Mouse (Mus musculus) forebrain, embryonic 11.5 days (tissue): ENCODE data around the gene Zfyve21. TPM values are rescaled to one million over a fixed set of nuclear protein-coding genes. Genes with fewer than 3 reads are reported as not detected.

Source experiments
- ATAC-seq: fragments of 200-750 bp; cut with Nextera tagmentation; replicated peaks from 2 replicates; pipeline ENCODE4 v1.8.0; 2017; ENCODE audit warnings: moderate TSS enrichment; ENCODE audit not compliant: low FRiP score
- DNase-seq: peaks from one replicate; pipeline ENCODE4 v3.0.0-alpha.2; 2017; ENCODE audit warnings: low spot score
- H3K27ac ChIP-seq: fragments of 300-500 bp; sonication (generic); 2 replicates; pipeline ENCODE4 v1.5.1; 2014; ENCODE audit warnings: low read depth, low read length
- H3K27me3 ChIP-seq: fragments of 300-500 bp; sonication (generic); 2 replicates; pipeline ENCODE4 v1.6.1; 2014; ENCODE audit warnings: mild to moderate bottlenecking, low read length, mixed read lengths; ENCODE audit not compliant: control insufficient read depth, insufficient read depth
- H3K36me3 ChIP-seq: fragments of 300-500 bp; sonication (generic); 2 replicates; pipeline ENCODE4 v1.6.1; 2014; ENCODE audit warnings: mild to moderate bottlenecking, low read length, moderate library complexity, mixed read lengths; ENCODE audit not compliant: control insufficient read depth, insufficient read depth
- H3K4me1 ChIP-seq: fragments of 300-500 bp; sonication (generic); replicated peaks from 2 replicates; pipeline ENCODE4 v1.6.1; 2014; ENCODE audit warnings: low read length, mixed read lengths; ENCODE audit not compliant: control insufficient read depth, insufficient read depth
- H3K4me2 ChIP-seq: fragments of 300-500 bp; sonication (generic); 2 replicates; pipeline ENCODE4 v1.6.1; 2014; ENCODE audit warnings: low read depth, mild to moderate bottlenecking, low read length, moderate library complexity, mixed read lengths; ENCODE audit not compliant: severe bottlenecking
- H3K4me3 ChIP-seq: fragments of 300-500 bp; sonication (generic); 2 replicates; pipeline ENCODE4 v1.5.1; 2014; ENCODE audit warnings: low read depth, low read length
- H3K9ac ChIP-seq: fragments of 300-500 bp; sonication (generic); 2 replicates; pipeline ENCODE4 v1.6.1; 2014; ENCODE audit warnings: low read length
- H3K9me3 ChIP-seq: fragments of 300-500 bp; sonication (generic); 2 replicates; pipeline ENCODE4 v1.6.1; 2016; ENCODE audit warnings: low read length, mixed read lengths; ENCODE audit not compliant: control insufficient read depth
- WGBS: fragments of 180-500 bp; shearing (Covaris S2); extraction: QIAGEN DNeasy Blood & Tissue Kit; methylation state at CpG from one replicate; pipeline ENCODE4 v1.1.7; 2014; 5-methylcytosine and 5-hydroxymethylcytosine counted together
- polyA plus RNA-seq: library from polyadenylated mRNA; unstranded; fragments of >200 nt; fragmentation: Nextera tagmentation; extraction: Ambion mirVana; gene quantifications from 2 replicates; pipeline ENCODE4 v1.2.1, GENCODE M21; 2014

Zfyve21 gene
- polyA plus RNA-seq, 1 experiment from 2014 or later, result 66.5 TPM

DNA sequence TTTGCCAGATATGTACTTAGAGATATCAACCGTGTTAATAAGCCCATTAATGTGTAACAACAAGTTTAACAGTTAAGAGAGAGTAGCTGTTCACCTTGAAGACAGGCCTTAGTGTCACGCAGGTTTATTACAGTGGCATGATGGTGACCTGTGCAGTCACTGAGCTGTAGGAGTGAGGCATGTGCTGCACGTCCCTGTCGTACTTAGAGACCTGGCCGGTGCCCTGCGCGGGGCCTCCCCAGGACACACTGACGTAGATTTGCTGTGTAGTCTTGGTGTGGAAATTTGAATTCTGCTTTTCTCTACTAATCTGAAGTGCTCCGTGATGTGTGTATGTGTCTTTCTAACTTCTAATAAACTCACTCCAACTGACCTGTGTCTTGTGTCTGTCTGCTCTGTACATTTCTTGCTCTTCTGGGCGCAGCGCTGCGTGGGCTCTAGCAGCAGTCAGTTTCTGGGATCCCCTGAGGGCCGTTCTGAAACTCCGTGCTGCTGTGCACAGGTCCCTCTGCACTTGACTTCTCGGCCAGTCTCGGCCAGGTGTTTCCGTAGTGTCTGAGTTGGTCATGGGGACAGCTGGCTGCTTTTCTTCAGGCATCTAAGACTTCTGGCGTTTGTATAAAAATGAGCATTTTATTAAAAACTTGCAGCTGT, 19.3 kb upstream of the Zfyve21 start:
- DNase-seq, result no peak

DNA sequence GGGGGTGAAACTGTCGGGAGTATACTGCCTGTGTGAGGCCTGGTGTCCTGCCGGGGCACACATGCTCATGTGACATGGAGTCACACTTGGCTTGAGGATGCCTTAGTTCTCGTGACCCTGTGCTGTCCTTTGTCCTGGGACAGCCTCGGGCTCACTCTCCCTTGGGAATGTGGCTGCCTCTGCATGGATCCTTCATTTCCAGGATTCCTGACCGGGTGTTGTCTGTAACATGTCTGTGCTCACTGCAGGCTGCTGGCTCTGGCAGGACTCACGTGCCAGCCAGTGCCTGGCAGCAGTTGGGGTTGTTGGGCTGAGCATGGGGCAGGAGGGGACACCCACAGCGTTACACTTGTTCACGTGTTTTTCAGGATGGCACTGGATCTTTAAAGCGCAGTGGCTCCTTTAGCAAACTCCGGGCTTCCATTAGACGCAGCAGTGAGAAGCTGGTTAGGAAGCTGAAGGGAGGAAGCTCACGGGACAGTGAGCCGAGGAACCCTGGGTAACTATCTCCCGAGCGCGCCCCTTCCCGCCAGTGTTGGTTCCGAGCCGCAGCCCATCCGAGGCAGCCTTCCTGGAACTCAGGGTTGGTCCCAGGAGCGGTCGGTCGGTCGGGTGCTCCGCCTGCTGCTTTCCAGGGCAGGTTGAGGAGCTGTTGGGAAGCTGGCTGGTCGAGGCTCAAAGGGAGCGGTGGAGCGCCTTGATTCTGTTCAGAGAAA, 18.6 kb upstream of the Zfyve21 start:
- Histone ChIP-seq H3K4me2 (no peak overlapping the region), H3K36me3 (peaks cover 7% of the 10 kb centered on the region; the same call in 1 of the 2 replicates), H3K27ac (no peak overlapping the region), H3K4me1 (no peaks in the 10 kb centered on the region), H3K9ac (no peak overlapping the region), H3K4me3 (no peak overlapping the region), H3K9me3 (no peaks in the 10 kb centered on the region), H3K27me3 (no peaks in the 10 kb centered on the region)
- 91% methylated on average over 28 of the region's 28 CpGs for WGBS
- no peak for DNase-seq
- ATAC-seq, result no peak

More for the DNA sequence above, 19.3 kb upstream of the Zfyve21 start:
- H3K4me3 ChIP-seq, result no peak overlapping the region
- H3K27me3 ChIP-seq, result no peaks in the 10 kb centered on the region
- H3K36me3 ChIP-seq, result peaks cover 7% of the 10 kb centered on the region; the same call in 1 of the 2 replicates
- WGBS, result 97% methylated on average over 18 of the region's 18 CpGs
- no peak overlapping the region for H3K4me2 ChIP-seq
- H3K4me1 ChIP-seq, result no peaks in the 10 kb centered on the region
- H3K27ac ChIP-seq, result no peak overlapping the region
- H3K9me3 ChIP-seq, result no peaks in the 10 kb centered on the region
- H3K9ac ChIP-seq, result no peak overlapping the region
- ATAC-seq, result no peak

DNA sequence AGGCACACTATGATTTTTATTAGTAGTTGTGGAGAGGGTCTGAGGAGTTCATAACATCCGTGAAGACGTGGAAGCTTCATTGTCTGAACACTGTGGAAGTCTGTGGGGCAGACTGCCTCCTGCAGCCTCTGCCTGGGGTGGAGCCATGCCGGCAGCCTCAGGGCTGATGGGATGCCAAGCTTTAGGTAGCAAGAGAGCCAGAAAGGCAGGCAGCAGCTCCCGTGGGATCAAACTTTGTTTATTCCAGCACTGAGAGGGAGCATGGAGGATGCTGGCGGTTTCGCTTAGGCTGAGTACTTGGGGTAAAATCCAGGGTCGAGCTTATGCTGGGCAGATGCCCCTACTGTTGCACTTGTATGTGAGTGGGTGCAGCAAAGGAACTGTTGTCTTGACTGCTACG, 16.7 kb upstream of the Zfyve21 start:
- no peaks in the 10 kb centered on the region for H3K27me3 ChIP-seq
- no peak overlapping the region for H3K9ac ChIP-seq
- no peak overlapping the region for H3K4me2 ChIP-seq
- 90% methylated on average over 8 of the region's 8 CpGs for WGBS
- H3K9me3 ChIP-seq, result no peaks in the 10 kb centered on the region
- no peak overlapping the region for H3K27ac ChIP-seq
- no peaks in the 10 kb centered on the region for H3K4me1 ChIP-seq
- peaks cover 5% of the 10 kb centered on the region; the same call in 1 of the 2 replicates for H3K36me3 ChIP-seq
- DNase-seq (no peak), ATAC-seq (no peak)
- H3K4me3 ChIP-seq, result no peak overlapping the region

DNA sequence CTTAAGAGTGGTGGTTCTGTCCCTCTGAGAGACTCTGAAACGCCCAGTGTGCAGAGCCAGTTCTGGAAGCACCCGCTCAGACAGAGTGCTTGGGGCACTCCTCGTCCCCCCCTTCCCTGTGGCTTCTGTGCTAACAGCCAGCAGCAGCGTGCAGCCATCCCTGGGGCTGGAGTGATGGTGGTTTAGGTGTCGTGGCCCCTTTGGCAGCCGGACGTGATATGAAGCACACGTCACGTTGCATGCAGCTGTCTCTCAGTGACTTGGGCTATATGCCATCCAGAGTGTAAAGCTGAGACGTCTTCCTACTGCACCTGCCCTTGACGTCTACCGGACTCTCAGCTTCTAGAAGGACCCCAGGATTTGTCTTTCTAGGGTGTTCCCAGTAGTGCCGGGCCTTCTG, 15.5 kb upstream of the Zfyve21 start:
- ATAC-seq (no peak), DNase-seq (no peak)
- 94% methylated on average over 13 of the region's 13 CpGs for WGBS
- no peak overlapping the region for H3K27ac ChIP-seq
- H3K9me3 ChIP-seq, result no peaks in the 10 kb centered on the region
- peaks cover 7% of the 10 kb centered on the region; the same call in 1 of the 2 replicates for H3K36me3 ChIP-seq
- H3K4me2 ChIP-seq, result no peak overlapping the region
- H3K4me1 ChIP-seq, result no peaks in the 10 kb centered on the region
- H3K4me3 ChIP-seq, result no peak overlapping the region
- H3K9ac ChIP-seq, result no peak overlapping the region
- H3K27me3 ChIP-seq, result no peaks in the 10 kb centered on the region

DNA sequence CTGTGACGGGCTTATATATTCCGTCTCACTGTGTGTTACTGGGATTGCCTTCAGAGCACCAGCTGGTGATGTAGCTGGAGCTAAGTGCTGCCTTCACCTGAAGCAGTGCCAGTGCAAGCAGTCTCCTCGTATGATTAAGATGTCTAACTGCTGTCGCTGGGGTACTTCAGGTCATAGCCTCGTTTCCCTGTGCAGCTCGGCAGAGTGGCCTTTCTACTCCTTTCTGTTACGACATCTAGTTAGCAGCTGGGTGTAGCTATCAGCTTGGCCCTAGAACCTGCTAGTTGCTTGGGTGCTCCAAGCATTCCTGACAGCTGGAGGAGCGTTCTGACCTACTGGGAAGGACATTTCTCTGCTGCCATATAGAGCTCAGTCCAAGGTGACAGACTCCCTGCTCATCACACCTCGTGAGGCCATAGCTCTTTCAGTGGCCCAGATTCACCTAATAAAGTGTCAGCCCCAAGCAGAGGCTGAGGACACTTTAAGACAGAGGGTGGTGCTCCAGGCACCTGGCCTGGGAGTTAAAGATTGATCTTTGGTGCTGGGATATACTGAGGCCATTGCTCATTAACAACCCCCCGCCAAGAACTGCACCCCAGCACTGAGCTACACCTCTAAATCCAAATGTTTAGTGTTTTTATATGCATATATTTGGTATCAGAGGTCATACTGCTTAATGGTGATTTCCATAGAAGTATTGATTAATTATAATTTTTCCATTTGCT, 13.3 kb upstream of the Zfyve21 start:
- WGBS, result 89% methylated on average over 10 of the region's 10 CpGs
- no peak for ATAC-seq

DNA sequence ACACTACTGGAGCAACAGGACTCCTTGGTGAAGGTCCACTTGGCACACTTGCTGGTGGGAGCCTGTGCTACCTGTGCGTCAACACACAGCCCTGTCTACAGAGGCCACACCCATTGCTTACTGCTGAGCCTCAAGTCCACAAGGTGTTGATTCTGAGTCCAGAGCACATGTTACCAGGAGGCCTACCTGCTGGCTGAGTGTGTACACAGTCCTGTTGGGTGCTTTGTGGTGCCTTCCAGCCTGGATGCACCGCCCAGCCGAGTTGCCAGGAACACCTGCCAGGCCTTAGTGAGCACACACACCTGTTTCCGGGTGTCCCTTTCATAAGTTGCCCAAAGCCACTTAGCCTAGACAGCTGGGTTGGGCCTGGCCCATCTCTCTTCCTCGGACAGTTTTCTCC, 10.4 kb upstream of the Zfyve21 start:
- no peak overlapping the region for H3K4me3 ChIP-seq
- H3K36me3 ChIP-seq, result peaks cover 10% of the 10 kb centered on the region
- H3K4me1 ChIP-seq, result no peaks in the 10 kb centered on the region
- ATAC-seq (no peak), DNase-seq (no peak)
- H3K9ac ChIP-seq, result no peak overlapping the region
- H3K4me2 ChIP-seq, result no peak overlapping the region
- no peaks in the 10 kb centered on the region for H3K9me3 ChIP-seq
- H3K27me3 ChIP-seq, result no peaks in the 10 kb centered on the region
- 94% methylated on average over 5 of the region's 5 CpGs for WGBS
- H3K27ac ChIP-seq, result no peak overlapping the region

More for the DNA sequence above, 13.3 kb upstream of the Zfyve21 start:
- H3K27ac ChIP-seq, result no peak overlapping the region
- no peaks in the 10 kb centered on the region for H3K4me1 ChIP-seq
- no peaks in the 10 kb centered on the region for H3K27me3 ChIP-seq
- H3K9ac ChIP-seq, result no peak overlapping the region
- H3K4me3 ChIP-seq, result no peak overlapping the region
- peaks cover 8% of the 10 kb centered on the region for H3K36me3 ChIP-seq
- H3K9me3 ChIP-seq, result no peaks in the 10 kb centered on the region
- no peak for DNase-seq
- H3K4me2 ChIP-seq, result no peak overlapping the region

DNA sequence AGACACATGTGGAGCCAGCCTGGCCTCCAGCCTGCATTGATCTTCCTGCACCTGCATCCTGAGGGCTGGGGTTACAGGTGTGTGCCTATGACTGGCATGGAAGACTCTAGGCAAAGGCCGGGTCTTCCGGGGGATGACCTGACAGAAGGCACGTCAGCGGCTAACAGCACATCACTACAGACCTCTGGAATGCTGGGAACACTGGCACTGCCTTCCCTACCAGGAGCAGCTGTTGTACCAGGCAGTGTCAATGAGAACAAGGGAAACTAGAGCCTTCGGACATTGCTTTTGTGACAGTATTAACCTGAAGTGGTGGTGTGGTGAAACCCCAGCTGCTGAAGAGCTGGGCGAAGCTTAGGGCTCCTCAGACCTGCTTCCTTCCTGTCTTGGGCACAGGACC, 5.2 kb upstream of the Zfyve21 start:
- 92% methylated on average over 6 of the region's 6 CpGs for WGBS
- no peak overlapping the region for H3K27ac ChIP-seq
- H3K36me3 ChIP-seq, result peaks cover 7% of the 10 kb centered on the region

DNA sequence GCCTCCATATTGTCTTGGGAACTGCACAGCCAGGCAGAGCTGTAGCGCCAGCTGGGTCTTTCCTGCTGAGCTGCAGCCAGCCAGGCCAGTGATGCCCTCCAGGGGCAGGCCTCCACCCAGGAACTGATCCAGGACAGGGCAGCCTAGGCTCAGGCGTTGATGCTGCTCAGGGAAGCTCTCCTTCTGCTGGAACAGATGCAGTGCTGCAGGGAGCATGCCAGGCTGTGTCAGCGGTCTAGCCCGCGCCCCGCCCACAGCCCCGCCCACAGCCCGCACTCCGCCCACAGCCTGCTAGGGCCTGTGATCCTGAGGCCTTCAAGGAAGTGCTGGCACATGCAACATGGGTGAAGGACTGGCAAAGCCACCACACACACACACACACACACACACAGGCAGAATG, 4.2 kb upstream of the Zfyve21 start:
- H3K36me3 ChIP-seq, result peaks cover 5% of the 10 kb centered on the region
- H3K4me3 ChIP-seq, result no peak overlapping the region
- H3K9me3 ChIP-seq, result no peaks in the 10 kb centered on the region
- no peaks in the 10 kb centered on the region for H3K27me3 ChIP-seq
- WGBS, result 2% methylated on average over 9 of the region's 9 CpGs
- H3K4me1 ChIP-seq, result peaks cover 10% of the 10 kb centered on the region; the same call in 1 of the 2 replicates
- H3K4me2 ChIP-seq, result no peak overlapping the region
- H3K27ac ChIP-seq, result no peak overlapping the region
- ATAC-seq, result peak; percentile 7; the same call in 1 of the 2 replicates
- DNase-seq, result peak; percentile 87
- no peak overlapping the region for H3K9ac ChIP-seq

More for the DNA sequence above, 5.2 kb upstream of the Zfyve21 start:
- no peak overlapping the region for H3K9ac ChIP-seq
- H3K4me1 ChIP-seq, result peaks cover 10% of the 10 kb centered on the region; the same call in 1 of the 2 replicates
- H3K4me2 ChIP-seq, result no peak overlapping the region
- no peak for ATAC-seq
- no peak overlapping the region for H3K4me3 ChIP-seq
- DNase-seq, result no peak
- no peaks in the 10 kb centered on the region for H3K9me3 ChIP-seq
- H3K27me3 ChIP-seq, result no peaks in the 10 kb centered on the region
